In the genomic region with DNA sequence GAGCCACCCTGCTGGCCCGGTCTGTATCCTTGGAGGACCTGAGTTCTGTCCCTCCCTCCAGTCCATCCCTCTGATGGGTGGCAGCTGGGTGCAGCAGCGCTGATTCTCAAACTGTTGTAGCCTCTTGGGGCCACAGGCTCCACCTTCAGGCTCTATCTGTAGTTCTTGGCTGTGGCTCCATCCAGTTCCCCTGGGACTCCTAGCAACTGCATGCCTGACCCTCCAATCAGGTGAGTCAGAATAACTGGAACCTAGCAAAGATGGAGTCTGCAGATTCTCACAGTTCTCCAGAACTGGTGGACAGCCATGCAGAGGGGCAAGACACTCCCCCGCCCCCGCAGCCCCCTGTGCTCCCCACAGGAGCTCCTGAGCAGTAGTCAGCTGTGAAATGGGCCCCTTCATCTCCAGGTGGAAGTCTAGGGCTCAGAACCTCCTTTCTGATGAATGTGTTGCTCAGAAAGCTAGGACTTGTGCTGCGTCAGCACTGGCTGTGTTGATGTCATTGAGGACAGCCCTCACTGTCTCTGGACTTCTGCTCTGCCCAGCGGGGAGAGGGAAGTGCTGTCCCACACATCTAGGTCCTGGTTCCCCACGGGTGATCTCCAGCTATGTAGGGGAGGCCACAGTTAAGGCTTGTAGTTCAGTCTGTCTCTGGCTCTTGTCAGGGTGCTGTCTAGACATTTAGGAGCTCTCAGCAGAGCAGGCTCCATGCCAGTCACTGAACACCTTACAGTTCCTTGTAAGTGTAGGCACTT, we compare ENCODE assay signal across 13 mouse cellular contexts. TPM values are rescaled to one million over a fixed set of nuclear protein-coding genes. Genes with fewer than 3 reads are reported as not detected.
DNase-seq lines count a peak whose midpoint lies in the region; ATAC-seq and TF ChIP-seq lines count a peak whose summit lies in the region.
"Had no signal": no experiment of that assay in that cellular context is flagged by ENCODE, and none has a peak within 500 bp of the region (broad histone marks: within the 10 kb centered on the region; RNA-seq: fewer than 3 reads in every experiment).

No protein-coding gene starts in this region.

- 71% methylated on average over 7 of the region's 7 CpGs for WGBS in kidney, embryonic 14.5 days
- WGBS in hindbrain, embryonic 13.5 days = 84% methylated on average over 7 of the region's 7 CpGs
- 84% methylated on average over 7 of the region's 7 CpGs for WGBS in forebrain, embryonic 10.5 days

- H3K27ac ChIP-seq in kidney, embryonic 14.5 days (ENCODE audit: low read depth, low read length) = no peak overlapping the region
- no peak overlapping the region for H3K27ac ChIP-seq in hindbrain, embryonic 13.5 days
- H3K27ac ChIP-seq in forebrain, embryonic 10.5 days = no peak overlapping the region
- H3K27ac ChIP-seq: hindbrain, embryonic 12.5 days; left cerebral cortex, adult 2 months; lung, embryonic 15.5 days had no signal

- no peak for ATAC-seq in kidney, embryonic 14.5 days (ENCODE audit: low FRiP score, low TSS enrichment)
- ATAC-seq in Patski = peak; percentile 88
- ATAC-seq in megakaryocyte, adult 5-6 weeks (ENCODE audit: poor library complexity, severe bottlenecking) = peak; percentile 68
- ATAC-seq in hindbrain, embryonic 13.5 days (ENCODE audit: low FRiP score) = no peak

- H3K4me3 ChIP-seq in kidney, embryonic 14.5 days (ENCODE audit: low read length) = no peak overlapping the region
- H3K4me3 ChIP-seq in hindbrain, embryonic 13.5 days = no peak overlapping the region
- no peak overlapping the region for H3K4me3 ChIP-seq in forebrain, embryonic 10.5 days
- H3K4me3 ChIP-seq: hindbrain, embryonic 12.5 days; left cerebral cortex, adult 2 months; lung, embryonic 15.5 days had no signal

- H3K9ac ChIP-seq in kidney, embryonic 14.5 days (ENCODE audit: low read depth, low read length) = no peak overlapping the region
- no peak overlapping the region for H3K9ac ChIP-seq in hindbrain, embryonic 13.5 days
- H3K9ac ChIP-seq: hindbrain, embryonic 12.5 days; lung, embryonic 15.5 days had no signal

- in situ Hi-C loops in Patski (cut with MboI; ENCODE audit: low pct_unique_long_range_greater_than_20kb) = no loop called here

- no peak for TF ChIP-seq CTCF in Patski (IDR thresholded peaks at IDR 0.05)

- H3K9me3 ChIP-seq in kidney, embryonic 14.5 days (ENCODE audit: control insufficient read depth, low read length) = no peaks in the 10 kb centered on the region
- no peaks in the 10 kb centered on the region for H3K9me3 ChIP-seq in hindbrain, embryonic 13.5 days
- H3K9me3 ChIP-seq in forebrain, embryonic 10.5 days = no peaks in the 10 kb centered on the region
- H3K9me3 ChIP-seq: hindbrain, embryonic 12.5 days; lung, embryonic 15.5 days had no signal

- H3K27me3 ChIP-seq in kidney, embryonic 14.5 days (ENCODE audit: control insufficient read depth, insufficient read depth, low read length) = no peaks in the 10 kb centered on the region
- H3K27me3 ChIP-seq in Patski = no peaks in the 10 kb centered on the region
- H3K27me3 ChIP-seq in hindbrain, embryonic 13.5 days = no peaks in the 10 kb centered on the region
- H3K27me3 ChIP-seq in forebrain, embryonic 10.5 days (ENCODE audit: poor library complexity, severe bottlenecking) = no peaks in the 10 kb centered on the region
- H3K27me3 ChIP-seq: hindbrain, embryonic 12.5 days; lung, embryonic 15.5 days had no signal

- intact Hi-C loops in heart, postnatal 14 days (cut with DNase I) = no loop called here

- POLR2A ChIA-PET in Patski (lab: Charles Lee) = interaction anchor here (0.9 kb wide), 1 partner anchor 28 kb away, joined by 3 read pairs; a partner anchor contains a TSS

- DNase-seq in kidney, adult 8-10 months = peak; percentile 55 to 58
- DNase-seq in Patski (ENCODE audit: low read depth, low spot score) = peak; percentile 64
- DNase-seq in heart, postnatal 14 days = peak; percentile 22 to 33
- DNase-seq in forebrain, embryonic 10.5 days (ENCODE audit: extremely low spot score, low spot score) = no peak
- no peak for DNase-seq in right cerebral cortex, adult 2 months (ENCODE audit: low spot score in 2 of 2)
- DNase-seq: cerebellum, adult 2 months; right cerebral cortex, adult 18-20 months had no signal

- 0 out of 2 replicates have a peak, but pooled peaks cover 6% of the 10 kb centered on the region for H3K4me1 ChIP-seq in kidney, embryonic 14.5 days (ENCODE audit: control insufficient read depth, insufficient read depth, low read length)
- H3K4me1 ChIP-seq in hindbrain, embryonic 13.5 days (replicated peaks) = no peaks in the 10 kb centered on the region
- H3K4me1 ChIP-seq in forebrain, embryonic 10.5 days = peaks cover 7% of the 10 kb centered on the region
- H3K4me1 ChIP-seq: hindbrain, embryonic 12.5 days; lung, embryonic 15.5 days had no signal

- CTCF ChIA-PET in Patski (lab: Charles Lee) = interaction anchor here (1.0 to 2.6 kb wide), 3 partner anchors 28 to 39 kb away, joined by 3 to 8 read pairs (median 4); a partner anchor contains a TSS

- H3K36me3 ChIP-seq in kidney, embryonic 14.5 days (ENCODE audit: control insufficient read depth, insufficient read depth, low read length) = no peaks in the 10 kb centered on the region
- H3K36me3 ChIP-seq in hindbrain, embryonic 13.5 days = peaks cover 15% of the 10 kb centered on the region; the same call in 1 of the 2 replicates
- peaks cover 7% of the 10 kb centered on the region for H3K36me3 ChIP-seq in forebrain, embryonic 10.5 days (replicated peaks)
- H3K36me3 ChIP-seq: lung, embryonic 15.5 days had no signal

- H3K4me2 ChIP-seq in kidney, embryonic 14.5 days (replicated peaks; ENCODE audit: low read depth, low read length) = no peak overlapping the region
- H3K4me2 ChIP-seq in hindbrain, embryonic 13.5 days = no peak overlapping the region
- H3K4me2 ChIP-seq: hindbrain, embryonic 12.5 days; lung, embryonic 15.5 days had no signal

RNA-seq across cellular contexts. Expression of a gene that starts 27.9 kb away (rescaled TPM):
- polyA plus RNA-seq in kidney, embryonic 14.5 days (2014; fragmentation: Nextera tagmentation; extraction: Ambion mirVana) = 0.97 and 2.0 TPM in 2 replicates
- 0.41 TPM for polyA plus RNA-seq in Patski (2021)
- 1 to 10 TPM; 2.6 to 2.7 TPM for total RNA-seq in heart, postnatal 14 days (2021)
- total RNA-seq in megakaryocyte, adult 5-6 weeks (2015) = 18.2 and 23.1 TPM in 2 replicates
- 16.7 and 17.1 TPM in 2 replicates for total RNA-seq in megakaryocyte, adult 5-6 weeks (2017)
- 3.8 and 5.4 TPM in 2 replicates for polyA plus RNA-seq in hindbrain, embryonic 13.5 days (2015; fragmentation: Nextera tagmentation; extraction: Ambion mirVana)
- 4.6 and 5.0 TPM in 2 replicates for polyA plus RNA-seq in forebrain, embryonic 10.5 days (2016; fragmentation: Nextera tagmentation; extraction: Ambion mirVana)

Comparison
In these comparisons a context has a peak if more than half of its experiments do, and no peak if none do; other contexts are left out.
1. DNase-seq: peak in kidney, adult 8-10 months (2 of 2), Patski (single experiment) and heart, postnatal 14 days (2 of 2); none in forebrain, embryonic 10.5 days (single experiment) and right cerebral cortex, adult 2 months (0 of 2).
2. ATAC-seq: peak in Patski (single experiment) and megakaryocyte, adult 5-6 weeks (single experiment); none in kidney, embryonic 14.5 days (single experiment) and hindbrain, embryonic 13.5 days (single experiment).